Mouse (Mus musculus) hindbrain, embryonic 16.5 days (tissue): ENCODE measurements around the gene Napa. TPM values are rescaled to one million over a fixed set of nuclear protein-coding genes. Genes with fewer than 3 reads are reported as not detected.

ENCODE experiments used
- ATAC-seq: fragments of 200-750 bp; cut with Nextera tagmentation; 2 replicates; pipeline ENCODE4 v1.8.0; 2017; ENCODE audit warnings: moderate TSS enrichment, moderate library complexity
- H3K27ac ChIP-seq: fragments of 300-500 bp; sonication (generic); 2 replicates; pipeline ENCODE4 v1.5.1; 2014; ENCODE audit warnings: low read depth, mild to moderate bottlenecking, control low read depth, low read length, moderate library complexity
- H3K27me3 ChIP-seq: fragments of 300-500 bp; sonication (generic); replicated peaks from 2 replicates; pipeline ENCODE4 v1.6.1; 2014; ENCODE audit warnings: low read length; ENCODE audit not compliant: control insufficient read depth, insufficient read depth
- H3K36me3 ChIP-seq: fragments of 300-500 bp; sonication (generic); 2 replicates; pipeline ENCODE4 v1.6.1; 2014; ENCODE audit warnings: mild to moderate bottlenecking, low read length, moderate library complexity, mixed read lengths; ENCODE audit not compliant: control insufficient read depth, insufficient read depth
- H3K4me1 ChIP-seq: fragments of 300-500 bp; sonication (generic); 2 replicates; pipeline ENCODE4 v1.6.1; 2014; ENCODE audit warnings: low read depth, low read length; ENCODE audit not compliant: control insufficient read depth, insufficient read depth
- H3K4me2 ChIP-seq: fragments of 300-500 bp; sonication (generic); 2 replicates; pipeline ENCODE4 v1.6.1; 2014; ENCODE audit warnings: mild to moderate bottlenecking, low read length, control low read depth, moderate library complexity
- H3K4me3 ChIP-seq: fragments of 300-500 bp; sonication (generic); 2 replicates; pipeline ENCODE4 v1.5.1; 2014; ENCODE audit warnings: mild to moderate bottlenecking, low read length, control low read depth, moderate library complexity
- H3K9ac ChIP-seq: fragments of 300-500 bp; sonication (generic); 2 replicates; pipeline ENCODE4 v1.6.1; 2014; ENCODE audit warnings: low read depth, mild to moderate bottlenecking, control low read depth, low read length, moderate library complexity
- H3K9me3 ChIP-seq: fragments of 300-500 bp; sonication (generic); 2 replicates; pipeline ENCODE4 v1.6.1; 2014; ENCODE audit warnings: mild to moderate bottlenecking, low read length, moderate library complexity; ENCODE audit not compliant: control insufficient read depth
- WGBS: fragments of 180-500 bp; shearing (Covaris S2); extraction: QIAGEN DNeasy Blood & Tissue Kit; methylation state at CpG from one replicate; pipeline ENCODE4 v1.1.7; 2014; 5-methylcytosine and 5-hydroxymethylcytosine counted together
- polyA plus RNA-seq: library from polyadenylated mRNA; unstranded; fragments of >200 nt; fragmentation: Nextera tagmentation; extraction: Ambion mirVana; gene quantifications from 2 replicates; pipeline ENCODE4 v1.2.1, GENCODE M21; 2015

Napa gene
- polyA plus RNA-seq, 1 experiment from 2014 or later, result 236 TPM

GRCm38 (mm10) chr7:16125829-16126228, 27.6 kb downstream of the Napa start:
- Histone ChIP-seq H3K36me3 (peaks cover 10% of the 10 kb centered on the region), H3K27ac (no peak overlapping the region), H3K4me1 (peaks cover 19% of the 10 kb centered on the region), H3K27me3 (no peaks in the 10 kb centered on the region), H3K4me3 (no peak overlapping the region), H3K9ac (no peak overlapping the region), H3K4me2 (no peak overlapping the region), H3K9me3 (no peaks in the 10 kb centered on the region)
- no peak for ATAC-seq
- WGBS, result 80% methylated on average over 9 of the region's 9 CpGs

GRCm38 (mm10) chr7:16128344-16128743, 30.1 kb downstream of the Napa start:
- no peak for ATAC-seq
- Histone ChIP-seq H3K4me3 (no peak overlapping the region), H3K4me1 (peaks cover 36% of the 10 kb centered on the region), H3K27me3 (no peaks in the 10 kb centered on the region), H3K9ac (no peak overlapping the region), H3K36me3 (peaks cover 10% of the 10 kb centered on the region), H3K27ac (0 out of 2 replicates have a peak overlapping the region, but pooled peaks have one; percentile 12), H3K9me3 (no peaks in the 10 kb centered on the region), H3K4me2 (no peak overlapping the region)
- 67% methylated on average over 6 of the region's 6 CpGs for WGBS

GRCm38 (mm10) chr7:16128899-16129298, 30.6 kb downstream of the Napa start:
- WGBS, result 58% methylated on average over 5 of the region's 5 CpGs
- Histone ChIP-seq H3K36me3 (peaks cover 10% of the 10 kb centered on the region), H3K9ac (peak overlapping the region; percentile 83), H3K4me1 (peaks cover 36% of the 10 kb centered on the region), H3K4me3 (peak overlapping the region; percentile 71), H3K4me2 (peak overlapping the region; percentile 77), H3K27ac (no peak overlapping the region; the same call in 1 of the 2 replicates), H3K27me3 (no peaks in the 10 kb centered on the region), H3K9me3 (no peaks in the 10 kb centered on the region)
- no peak for ATAC-seq

GRCm38 (mm10) chr7:16129421-16129845, 31.2 kb downstream of the Napa start, which contains the start of gene Slc8a2:
Gene Slc8a2, plus strand, starts transcription at chr7:16129826.
- peak; percentile 91 for ATAC-seq
- Histone ChIP-seq H3K4me2 (peak within 1 kb of the TSS; percentile 77), H3K4me3 (peak within 1 kb of the TSS; percentile 71), H3K27ac (peak within 1 kb of the TSS; percentile 78), H3K9me3 (no peaks in the 10 kb centered on the region), H3K36me3 (peaks cover 10% of the 10 kb centered on the region), H3K4me1 (peaks cover 40% of the 10 kb centered on the region), H3K9ac (peak within 1 kb of the TSS; percentile 83), H3K27me3 (no peaks in the 10 kb centered on the region)
- 2% methylated on average over 12 of the region's 12 CpGs for WGBS

GRCm38 (mm10) chr7:16129846-16130691, 31.8 kb downstream of the Napa start:
- H3K4me2 ChIP-seq, result peak overlapping the region; percentile 77
- peak overlapping the region; percentile 83 for H3K9ac ChIP-seq
- ATAC-seq, result peak; percentile 85
- H3K27me3 ChIP-seq, result no peaks in the 10 kb centered on the region
- no peaks in the 10 kb centered on the region for H3K9me3 ChIP-seq
- peaks cover 10% of the 10 kb centered on the region for H3K36me3 ChIP-seq
- peak overlapping the region; percentile 78 for H3K27ac ChIP-seq
- peaks cover 42% of the 10 kb centered on the region for H3K4me1 ChIP-seq
- WGBS, result under 1% methylated on average over 36 of the region's 38 CpGs
- peak overlapping the region; percentile 71 for H3K4me3 ChIP-seq

- no peak for ATAC-seq
- 0 out of 2 replicates have a peak, but pooled peaks cover 3% of the 10 kb centered on the region for H3K36me3 ChIP-seq
These were observed 32.8 kb downstream of the Napa start for GRCm38 (mm10) chr7:16130956-16131634.

GRCm38 (mm10) chr7:16132161-16132581, 33.9 kb downstream of the Napa start:
- no peaks in the 10 kb centered on the region for H3K27me3 ChIP-seq
- no peak overlapping the region; the same call in 1 of the 2 replicates for H3K9ac ChIP-seq
- H3K4me2 ChIP-seq, result peak overlapping the region; percentile 77
- no peaks in the 10 kb centered on the region for H3K9me3 ChIP-seq
- 11% methylated on average over 7 of the region's 7 CpGs for WGBS
- no peak for ATAC-seq
- H3K36me3 ChIP-seq, result 0 out of 2 replicates have a peak, but pooled peaks cover under 1% of the 10 kb centered on the region
- H3K4me1 ChIP-seq, result peaks cover 42% of the 10 kb centered on the region
- no peak overlapping the region for H3K4me3 ChIP-seq
- no peak overlapping the region for H3K27ac ChIP-seq

More at GRCm38 (mm10) chr7:16130956-16131634, 32.8 kb downstream of the Napa start:
- H3K4me3 ChIP-seq, result peak overlapping the region; percentile 71
- H3K27me3 ChIP-seq, result no peaks in the 10 kb centered on the region
- peak overlapping the region; percentile 77 for H3K4me2 ChIP-seq
- WGBS, result 28% methylated on average over 13 of the region's 13 CpGs
- H3K9me3 ChIP-seq, result no peaks in the 10 kb centered on the region
- H3K27ac ChIP-seq, result peak overlapping the region; percentile 46; the same call in 1 of the 2 replicates
- peak overlapping the region; percentile 83 for H3K9ac ChIP-seq
- H3K4me1 ChIP-seq, result peaks cover 42% of the 10 kb centered on the region

- H3K9ac ChIP-seq, result no peak overlapping the region
- WGBS, result 60% methylated on average over 3 of the region's 3 CpGs
These were observed 34.7 kb downstream of the Napa start for GRCm38 (mm10) chr7:16132926-16133325.

GRCm38 (mm10) chr7:16133691-16134090, 35.4 kb downstream of the Napa start:
- Histone ChIP-seq H3K4me1 (peaks cover 37% of the 10 kb centered on the region), H3K4me3 (no peak overlapping the region), H3K9ac (no peak overlapping the region), H3K4me2 (no peak overlapping the region), H3K36me3 (no peaks in the 10 kb centered on the region), H3K27me3 (no peaks in the 10 kb centered on the region), H3K27ac (no peak overlapping the region), H3K9me3 (no peaks in the 10 kb centered on the region)
- ATAC-seq, result no peak
- 82% methylated on average over 9 of the region's 9 CpGs for WGBS

More at GRCm38 (mm10) chr7:16132926-16133325, 34.7 kb downstream of the Napa start:
- Histone ChIP-seq H3K9me3 (no peaks in the 10 kb centered on the region), H3K27me3 (no peaks in the 10 kb centered on the region), H3K4me2 (no peak overlapping the region), H3K36me3 (no peaks in the 10 kb centered on the region), H3K4me3 (no peak overlapping the region), H3K27ac (no peak overlapping the region), H3K4me1 (peaks cover 42% of the 10 kb centered on the region)
- no peak for ATAC-seq
